Mouse (Mus musculus) forebrain, postnatal 0 days (tissue): ENCODE results near the gene Lcorl. TPM values are rescaled to one million over a fixed set of nuclear protein-coding genes. Genes with fewer than 3 reads are reported as not detected.
A peak's percentile ranks its signal among the peaks of the same experiment; 100 is the strongest.

Experiments used
- ATAC-seq: fragments of 200-750 bp; cut with Nextera tagmentation; 2 replicates; pipeline ENCODE4 v1.8.0; 2017; ENCODE audit warnings: mild to moderate bottlenecking, moderate library complexity
- DNase-seq: peaks from one replicate; pipeline ENCODE4 v3.0.0-alpha.2; 2015
- H3K27ac ChIP-seq: fragments of 300-500 bp; sonication (generic); 2 replicates; pipeline ENCODE4 v1.5.1; 2014; ENCODE audit warnings: low read depth, mild to moderate bottlenecking, antibody characterized with exemption, low read length, moderate library complexity, mixed read lengths
- H3K27me3 ChIP-seq: fragments of 300-500 bp; sonication (generic); 2 replicates; pipeline ENCODE4 v1.6.1; 2014; ENCODE audit warnings: mild to moderate bottlenecking, low read length, mixed read lengths; ENCODE audit not compliant: insufficient read depth
- H3K36me3 ChIP-seq: fragments of 300-500 bp; sonication (generic); 2 replicates; pipeline ENCODE4 v1.6.1; 2014; ENCODE audit warnings: mild to moderate bottlenecking, moderate library complexity; ENCODE audit not compliant: insufficient read depth
- H3K4me1 ChIP-seq: fragments of 300-500 bp; sonication (generic); 2 replicates; pipeline ENCODE4 v1.6.1; 2014; ENCODE audit warnings: antibody characterized with exemption; ENCODE audit not compliant: insufficient read depth
- H3K4me2 ChIP-seq: fragments of 300-500 bp; sonication (generic); 2 replicates; pipeline ENCODE4 v1.6.1; 2014; ENCODE audit warnings: low read depth, mild to moderate bottlenecking, moderate library complexity
- H3K4me3 ChIP-seq: fragments of 300-500 bp; sonication (generic); 2 replicates; pipeline ENCODE4 v1.5.1; 2014; ENCODE audit warnings: low read depth, low read length, mixed read lengths
- H3K9ac ChIP-seq: fragments of 300-500 bp; sonication (generic); 2 replicates; pipeline ENCODE4 v1.6.1; 2014; ENCODE audit warnings: mild to moderate bottlenecking
- H3K9me3 ChIP-seq: fragments of 300-500 bp; sonication (generic); 2 replicates; pipeline ENCODE4 v1.6.1; 2016; ENCODE audit warnings: low read length
- CTCF ChIP-seq: sonication (generic); IDR thresholded peaks from 2 replicates; pipeline ENCODE4 v1.5.1; 2016; ENCODE audit warnings: antibody characterized with exemption, control low read depth, low read depth
- WGBS: fragments of 180-500 bp; shearing (Covaris S2); extraction: QIAGEN DNeasy Blood & Tissue Kit; methylation state at CpG from one replicate; pipeline ENCODE4 v1.1.7; 2014; 5-methylcytosine and 5-hydroxymethylcytosine counted together
- polyA plus RNA-seq: library from polyadenylated mRNA; unstranded; fragments of >200 nt; fragmentation: Nextera tagmentation; extraction: Ambion mirVana; gene quantifications from 2 replicates; pipeline ENCODE4 v1.2.1, GENCODE M21; 2015
- total RNA-seq: library from RNA; depleted of rRNA; stranded (reverse); fragments of >200 nt; gene quantifications from 2 replicates; pipeline ENCODE4 v1.2.3, GENCODE M21; 2014; rRNA removed

Gene Lcorl
- total RNA-seq (73.0 and 81.4 TPM in 2 replicates), polyA plus RNA-seq (39.5 and 60.4 TPM in 2 replicates)

DNA sequence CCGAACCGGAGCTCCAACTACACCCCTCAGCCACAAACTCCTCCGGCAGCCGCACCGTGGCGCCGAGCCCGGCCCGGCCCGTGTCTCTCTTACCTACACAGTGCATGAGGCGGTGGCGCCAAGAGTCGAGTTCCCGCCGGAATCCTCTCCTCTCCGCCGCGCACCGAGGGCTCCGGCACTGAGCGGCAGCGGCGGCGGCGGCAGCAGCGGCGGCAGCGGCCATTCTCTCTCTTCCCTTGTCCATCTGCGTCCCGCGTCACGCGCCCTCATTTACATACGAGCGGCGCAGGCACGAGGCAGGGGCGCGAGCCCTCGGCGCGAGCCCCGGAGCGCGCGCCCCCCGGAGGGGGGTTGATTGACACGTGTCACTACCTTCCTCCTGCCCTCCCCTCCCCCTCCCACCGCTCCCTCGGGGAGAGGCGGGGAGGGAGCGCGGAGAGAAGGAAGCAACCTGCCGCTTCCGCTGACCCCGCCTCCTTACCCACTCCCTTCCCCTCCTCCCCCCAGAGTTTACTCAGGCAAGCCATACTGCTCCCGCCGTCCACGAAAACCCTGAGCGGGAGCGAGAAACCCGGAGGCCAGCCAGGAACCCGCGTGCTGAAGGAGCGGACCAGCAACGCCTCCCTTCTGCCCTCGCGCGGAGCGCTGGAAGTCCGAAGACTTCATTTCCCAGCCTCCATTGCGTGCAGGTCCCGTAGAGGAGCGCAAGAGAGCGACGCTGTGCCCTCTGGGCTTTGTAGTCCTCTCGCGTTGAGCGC lies at the start of gene Lcorl:
Gene Lcorl, minus strand, starts transcription at position 362 of the 758 bp plus-strand sequence.
- peak; percentile 60 for TF ChIP-seq CTCF
- DNase-seq (peak; percentile 97), ATAC-seq (peak; percentile 96)
- WGBS: 2% methylated on average over 68 of the region's 79 CpGs
- no peaks in the 10 kb centered on the region for H3K36me3 ChIP-seq
- H3K27me3 ChIP-seq: no peaks in the 10 kb centered on the region
- H3K4me1 ChIP-seq: 0 out of 2 replicates have a peak, but pooled peaks cover 2% of the 10 kb centered on the region
- H3K9me3 ChIP-seq: no peaks in the 10 kb centered on the region
- H3K4me3 ChIP-seq: peak within 1 kb of the TSS; percentile 74
- peak within 1 kb of the TSS; percentile 97 for H3K9ac ChIP-seq
- H3K27ac ChIP-seq: peak within 1 kb of the TSS; percentile 97
- H3K4me2 ChIP-seq: peak within 1 kb of the TSS; percentile 69

DNA sequence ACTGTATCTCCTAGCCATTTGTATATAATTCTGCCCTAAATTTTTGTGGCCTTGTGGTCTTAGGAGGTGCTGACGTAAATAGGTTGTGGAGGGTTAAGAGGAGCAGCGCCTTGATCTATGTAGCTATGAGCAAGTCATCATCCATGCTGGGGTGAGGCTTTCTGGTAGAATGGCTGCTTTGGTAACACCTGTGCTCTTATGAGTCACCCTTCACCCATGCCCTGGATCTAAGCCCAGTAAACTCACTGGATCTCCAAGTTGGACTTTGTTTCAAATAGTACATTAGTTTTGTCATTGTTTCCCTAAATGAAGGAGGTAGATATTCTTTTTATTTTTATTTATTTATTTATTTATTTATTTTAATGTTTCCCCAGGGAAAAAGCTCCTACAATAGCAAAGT lies 47.3 kb upstream of the Lcorl start:
- ATAC-seq: no peak
- WGBS: 97% methylated on average over 2 of the region's 2 CpGs
- H3K4me2 ChIP-seq: no peak overlapping the region
- no peak overlapping the region for H3K27ac ChIP-seq
- no peaks in the 10 kb centered on the region for H3K27me3 ChIP-seq
- no peak overlapping the region for H3K4me3 ChIP-seq
- no peaks in the 10 kb centered on the region for H3K9me3 ChIP-seq
- H3K4me1 ChIP-seq: no peaks in the 10 kb centered on the region
- no peak for TF ChIP-seq CTCF
- no peak for DNase-seq
- H3K36me3 ChIP-seq: no peaks in the 10 kb centered on the region
- H3K9ac ChIP-seq: no peak overlapping the region

DNA sequence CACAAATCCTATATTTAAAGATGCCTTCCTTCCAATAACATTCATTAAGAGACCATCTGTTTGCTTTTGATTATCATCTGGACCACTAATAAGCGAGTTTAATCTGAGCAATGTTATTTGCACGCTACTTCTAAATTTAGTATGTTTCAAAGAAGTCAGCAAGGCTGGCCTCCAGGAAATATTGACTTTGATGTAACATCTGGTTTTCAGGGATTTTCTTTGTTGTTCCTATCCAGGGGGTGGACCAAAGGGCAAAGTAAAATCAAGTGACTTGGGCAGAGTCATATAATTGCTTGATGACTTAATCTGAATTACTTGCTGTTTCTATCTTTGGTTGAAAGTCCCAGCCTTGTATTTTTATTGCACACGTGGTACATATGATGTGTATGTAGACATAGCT lies 45.8 kb upstream of the Lcorl start:
- Histone ChIP-seq H3K36me3 (no peaks in the 10 kb centered on the region), H3K4me3 (no peak overlapping the region), H3K4me2 (no peak overlapping the region), H3K9ac (no peak overlapping the region), H3K9me3 (no peaks in the 10 kb centered on the region), H3K27me3 (no peaks in the 10 kb centered on the region), H3K27ac (no peak overlapping the region), H3K4me1 (no peaks in the 10 kb centered on the region)
- WGBS: 65% methylated on average over 3 of the region's 3 CpGs
- DNase-seq (no peak), ATAC-seq (no peak)
- TF ChIP-seq CTCF: no peak

DNA sequence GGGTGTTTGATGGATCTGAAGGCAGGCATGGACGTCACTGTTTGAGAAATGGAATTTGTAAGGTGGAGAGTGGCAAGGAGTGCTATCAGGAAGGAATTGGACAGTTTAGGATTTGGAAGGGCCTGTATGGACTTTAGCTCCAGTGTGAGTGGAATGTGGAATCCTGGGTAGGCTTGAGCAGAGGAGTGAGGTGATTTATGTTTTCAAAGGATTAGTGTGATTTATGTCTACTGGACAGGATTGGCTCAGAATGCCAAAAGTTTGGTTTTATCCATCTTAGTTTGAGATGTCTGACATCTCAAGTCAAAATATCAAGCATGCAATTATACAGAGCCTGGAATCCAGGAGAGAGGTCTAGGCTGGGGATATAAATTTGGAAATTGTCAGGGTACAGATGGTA lies 37.9 kb upstream of the Lcorl start:
- Histone ChIP-seq H3K9ac (no peak overlapping the region), H3K4me2 (no peak overlapping the region), H3K4me3 (no peak overlapping the region), H3K9me3 (no peaks in the 10 kb centered on the region), H3K4me1 (no peaks in the 10 kb centered on the region), H3K27me3 (no peaks in the 10 kb centered on the region), H3K27ac (no peak overlapping the region), H3K36me3 (no peaks in the 10 kb centered on the region)
- TF ChIP-seq CTCF: no peak
- ATAC-seq (no peak), DNase-seq (no peak)
- 80% methylated on average over 1 of the region's 1 CpGs for WGBS

DNA sequence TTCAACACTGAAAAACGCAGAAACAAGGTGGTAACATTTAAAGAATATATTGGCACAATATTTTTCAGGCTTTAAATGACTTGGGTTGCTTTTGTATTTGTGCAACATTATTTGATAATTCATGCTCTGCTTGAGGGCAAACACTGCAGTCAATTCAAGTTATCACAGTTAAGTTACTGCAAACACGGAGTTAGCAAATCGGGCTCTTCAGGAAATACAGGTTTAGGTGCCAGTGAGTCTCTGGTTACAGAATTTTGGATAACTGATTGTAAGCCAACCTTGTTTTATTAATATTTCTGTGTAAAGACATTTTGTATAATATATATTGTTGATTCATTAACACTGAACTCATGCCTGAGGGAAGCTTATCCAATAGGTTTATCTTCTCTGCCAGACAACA lies 36.3 kb upstream of the Lcorl start:
- WGBS: 85% methylated on average over 3 of the region's 3 CpGs
- H3K4me1 ChIP-seq: no peaks in the 10 kb centered on the region
- no peak for TF ChIP-seq CTCF
- no peaks in the 10 kb centered on the region for H3K9me3 ChIP-seq
- H3K9ac ChIP-seq: no peak overlapping the region
- no peaks in the 10 kb centered on the region for H3K36me3 ChIP-seq
- no peak overlapping the region for H3K27ac ChIP-seq
- DNase-seq (no peak), ATAC-seq (no peak)
- H3K4me3 ChIP-seq: no peak overlapping the region
- H3K4me2 ChIP-seq: no peak overlapping the region
- no peaks in the 10 kb centered on the region for H3K27me3 ChIP-seq

DNA sequence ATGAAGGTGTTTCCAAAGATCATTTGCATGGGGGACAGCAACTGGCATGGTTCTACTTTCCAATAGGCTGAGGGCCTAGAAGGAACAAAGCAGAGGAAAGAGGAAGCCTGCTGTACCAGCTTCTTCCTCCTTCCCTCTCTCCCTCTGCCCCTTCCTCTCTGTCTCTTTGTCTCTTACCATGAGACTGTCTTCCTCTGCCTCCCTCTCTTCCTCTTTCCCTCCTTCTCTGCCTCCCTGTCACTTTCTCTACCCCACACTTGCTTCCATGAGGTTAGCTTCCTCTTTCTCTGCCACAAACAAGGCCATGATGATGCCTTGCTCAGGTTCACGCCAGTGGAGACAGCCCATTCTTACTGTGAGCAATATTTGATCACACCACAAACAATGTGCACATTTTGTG lies 18.9 kb upstream of the Lcorl start:
- no peak overlapping the region for H3K9ac ChIP-seq
- H3K4me2 ChIP-seq: no peak overlapping the region
- 94% methylated on average over 1 of the region's 1 CpGs for WGBS
- no peak overlapping the region for H3K4me3 ChIP-seq
- no peak for TF ChIP-seq CTCF
- no peaks in the 10 kb centered on the region for H3K36me3 ChIP-seq
- no peaks in the 10 kb centered on the region for H3K4me1 ChIP-seq
- H3K27me3 ChIP-seq: no peaks in the 10 kb centered on the region
- no peaks in the 10 kb centered on the region for H3K9me3 ChIP-seq
- no peak for DNase-seq
- no peak for ATAC-seq
- H3K27ac ChIP-seq: no peak overlapping the region

DNA sequence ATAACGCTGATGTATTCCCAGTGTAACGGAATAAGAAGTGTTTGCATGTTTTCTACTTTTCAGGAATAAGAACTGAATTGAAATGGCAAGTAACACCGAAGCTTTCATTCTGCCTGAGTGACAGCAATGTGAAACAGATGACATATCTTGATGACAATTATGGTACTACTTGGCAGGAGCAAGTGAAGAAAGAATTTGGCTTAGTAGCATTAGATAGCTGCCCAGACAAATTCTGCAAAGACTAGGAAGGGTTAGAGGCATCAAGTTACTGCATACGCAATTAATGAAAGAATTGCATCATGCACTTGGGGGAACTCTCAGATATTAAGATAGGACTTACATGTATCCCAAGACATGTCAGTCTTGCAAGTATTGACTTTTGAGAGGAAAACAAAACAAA lies 18.1 kb upstream of the Lcorl start:
- Histone ChIP-seq H3K27ac (no peak overlapping the region), H3K9me3 (no peaks in the 10 kb centered on the region), H3K4me2 (no peak overlapping the region), H3K27me3 (no peaks in the 10 kb centered on the region), H3K4me1 (no peaks in the 10 kb centered on the region), H3K9ac (no peak overlapping the region), H3K36me3 (no peaks in the 10 kb centered on the region), H3K4me3 (no peak overlapping the region)
- DNase-seq: peak; percentile 36
- TF ChIP-seq CTCF: no peak
- ATAC-seq: peak; percentile 73; the same call in 1 of the 2 replicates
- WGBS: 49% methylated on average over 4 of the region's 4 CpGs
